In the genomic region with DNA sequence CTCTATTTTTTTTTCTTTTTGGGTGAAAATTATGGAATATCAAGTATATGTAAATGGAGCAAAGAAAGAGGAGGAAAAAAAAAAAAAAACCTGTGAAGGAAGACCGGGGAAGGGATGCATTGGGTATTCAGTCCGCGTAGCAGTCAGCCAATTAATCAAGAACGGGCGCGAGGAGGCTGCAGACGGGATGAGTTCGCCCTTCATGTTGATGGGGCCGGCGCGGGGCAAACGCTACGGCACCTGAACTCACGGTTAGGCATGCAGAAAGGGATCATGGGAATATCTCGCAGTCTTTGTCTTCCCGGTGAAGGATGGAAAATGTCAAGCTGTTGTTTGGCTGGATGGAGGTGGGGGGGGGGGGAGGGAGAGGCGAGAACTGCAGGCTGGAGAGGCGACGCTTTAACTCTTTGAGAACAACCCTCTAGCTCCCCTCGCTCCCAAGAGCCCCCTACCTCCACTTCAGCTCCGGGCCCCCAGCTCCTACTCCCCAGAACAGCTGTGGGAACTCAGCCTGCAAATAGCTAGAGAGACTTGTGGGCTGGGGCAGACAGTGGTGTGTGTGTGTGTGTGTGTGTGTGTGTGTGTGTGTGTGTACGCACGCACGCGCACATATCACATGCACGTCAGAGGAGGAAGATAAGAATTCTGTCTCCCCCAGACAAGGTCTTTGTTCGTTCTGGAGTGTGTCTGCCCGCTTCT, we compare ENCODE assay signal across 10 mouse cellular contexts.
DNase-seq lines count a peak whose midpoint lies in the region; ATAC-seq lines count a peak whose summit lies in the region.
"Had no signal": no experiment of that assay in that cellular context is flagged by ENCODE, and none has a peak within 500 bp of the region (broad histone marks: within the 10 kb centered on the region; RNA-seq: fewer than 3 reads in every experiment).

No protein-coding gene starts in this region.

- 39% methylated on average over 25 of the region's 28 CpGs for WGBS in limb, embryonic 12.5 days
- WGBS in limb, embryonic 10.5 days, result 31% methylated on average over 28 of the region's 28 CpGs
- 18% methylated on average over 25 of the region's 28 CpGs for WGBS in forebrain, embryonic 12.5 days
- WGBS in intestine, embryonic 15.5 days, result 40% methylated on average over 26 of the region's 28 CpGs
- 18% methylated on average over 27 of the region's 28 CpGs for WGBS in stomach, embryonic 14.5 days

- intact Hi-C loops in gastrocnemius, postnatal 14 days (cut with DNase I; ENCODE audit: low total_unique reads), result no loop called here

- no peaks in the 10 kb centered on the region for H3K9me3 ChIP-seq in limb, embryonic 12.5 days
- H3K9me3 ChIP-seq in limb, embryonic 10.5 days (replicated peaks), result no peaks in the 10 kb centered on the region
- H3K9me3 ChIP-seq in forebrain, embryonic 12.5 days, result no peaks in the 10 kb centered on the region
- H3K9me3 ChIP-seq in intestine, embryonic 15.5 days, result no peaks in the 10 kb centered on the region
- no peaks in the 10 kb centered on the region for H3K9me3 ChIP-seq in stomach, embryonic 14.5 days (ENCODE audit: control insufficient read depth, low read depth, low read length)

- H3K4me2 ChIP-seq in limb, embryonic 12.5 days, result peak overlapping the region; percentile 21; the same call in 1 of the 2 replicates
- peak overlapping the region; percentile 42 for H3K4me2 ChIP-seq in forebrain, embryonic 12.5 days
- peak overlapping the region; percentile 34 for H3K4me2 ChIP-seq in intestine, embryonic 15.5 days (replicated peaks)
- H3K4me2 ChIP-seq in stomach, embryonic 14.5 days (replicated peaks; ENCODE audit: low read depth, low read length), result peak overlapping the region; percentile 23; the same call in 1 of the 2 replicates

- peaks cover 49% of the 10 kb centered on the region for H3K27me3 ChIP-seq in limb, embryonic 12.5 days
- H3K27me3 ChIP-seq in limb, embryonic 10.5 days (ENCODE audit: low read depth, poor library complexity, severe bottlenecking), result peaks cover 45% of the 10 kb centered on the region
- H3K27me3 ChIP-seq in forebrain, embryonic 12.5 days, result no peaks in the 10 kb centered on the region; the same call in 1 of the 2 replicates
- no peaks in the 10 kb centered on the region for H3K27me3 ChIP-seq in intestine, embryonic 15.5 days (replicated peaks)
- no peaks in the 10 kb centered on the region for H3K27me3 ChIP-seq in stomach, embryonic 14.5 days (ENCODE audit: control insufficient read depth, insufficient read depth, low read length)

- no peak overlapping the region for H3K9ac ChIP-seq in limb, embryonic 12.5 days (replicated peaks)
- peak overlapping the region; percentile 42; the same call in 1 of the 2 replicates for H3K9ac ChIP-seq in forebrain, embryonic 12.5 days
- H3K9ac ChIP-seq in intestine, embryonic 15.5 days, result no peak overlapping the region
- no peak overlapping the region for H3K9ac ChIP-seq in stomach, embryonic 14.5 days (replicated peaks; ENCODE audit: low read depth, low read length)
- H3K9ac ChIP-seq: liver, embryonic 14.5 days had no signal

- ATAC-seq in limb, embryonic 12.5 days (ENCODE audit: insufficient number of reproducible peaks, insufficient read depth, low FRiP score, low TSS enrichment, low read depth), result no peak
- ATAC-seq in forebrain, embryonic 12.5 days (ENCODE audit: low FRiP score), result peak; percentile 80
- 0 out of 2 replicates have a peak, but pooled peaks have one; percentile 36 for ATAC-seq in intestine, embryonic 15.5 days
- ATAC-seq in stomach, embryonic 14.5 days (ENCODE audit: insufficient number of reproducible peaks, insufficient read depth, low FRiP score, low read depth), result peak; percentile 58; the same call in 1 of the 2 replicates
- ATAC-seq: inflammation-experienced regulatory T-cells, adult 6 months had no signal

- no peaks in the 10 kb centered on the region for H3K36me3 ChIP-seq in limb, embryonic 12.5 days
- H3K36me3 ChIP-seq in limb, embryonic 10.5 days, result no peaks in the 10 kb centered on the region
- no peaks in the 10 kb centered on the region for H3K36me3 ChIP-seq in forebrain, embryonic 12.5 days (replicated peaks)
- no peaks in the 10 kb centered on the region for H3K36me3 ChIP-seq in intestine, embryonic 15.5 days
- no peaks in the 10 kb centered on the region for H3K36me3 ChIP-seq in stomach, embryonic 14.5 days (ENCODE audit: control insufficient read depth, insufficient read depth, low read length)

- no peak for DNase-seq in limb, embryonic 10.5 days (ENCODE audit: low spot score)
- no peak for DNase-seq in gastrocnemius, postnatal 14 days
- DNase-seq in cerebellum, adult 9-11 months, result no peak
- DNase-seq: thymus, postnatal 25 days had no signal

- no peak overlapping the region for H3K4me3 ChIP-seq in limb, embryonic 12.5 days (replicated peaks)
- no peak overlapping the region for H3K4me3 ChIP-seq in limb, embryonic 10.5 days
- H3K4me3 ChIP-seq in forebrain, embryonic 12.5 days (replicated peaks), result peak overlapping the region; percentile 12
- no peak overlapping the region for H3K4me3 ChIP-seq in intestine, embryonic 15.5 days (replicated peaks)
- H3K4me3 ChIP-seq in stomach, embryonic 14.5 days (ENCODE audit: low read depth, low read length), result no peak overlapping the region

- H3K27ac ChIP-seq in limb, embryonic 12.5 days, result no peak overlapping the region
- H3K27ac ChIP-seq in limb, embryonic 10.5 days, result no peak overlapping the region
- H3K27ac ChIP-seq in forebrain, embryonic 12.5 days, result peak overlapping the region; percentile 95
- no peak overlapping the region for H3K27ac ChIP-seq in intestine, embryonic 15.5 days
- H3K27ac ChIP-seq in stomach, embryonic 14.5 days (ENCODE audit: low read length), result no peak overlapping the region; the same call in 1 of the 2 replicates
- H3K27ac ChIP-seq: liver, embryonic 14.5 days had no signal

- H3K4me1 ChIP-seq in limb, embryonic 12.5 days (replicated peaks), result peaks cover 11% of the 10 kb centered on the region; the same call in 1 of the 2 replicates
- peaks cover 4% of the 10 kb centered on the region; the same call in 1 of the 2 replicates for H3K4me1 ChIP-seq in limb, embryonic 10.5 days
- H3K4me1 ChIP-seq in forebrain, embryonic 12.5 days, result peaks cover 42% of the 10 kb centered on the region
- H3K4me1 ChIP-seq in intestine, embryonic 15.5 days (replicated peaks), result no peaks in the 10 kb centered on the region
- no peaks in the 10 kb centered on the region for H3K4me1 ChIP-seq in stomach, embryonic 14.5 days (ENCODE audit: control insufficient read depth, insufficient read depth, low read length)
